Mouse (Mus musculus): ENCODE results near the gene Rap1a. TPM values are rescaled to one million over a fixed set of nuclear protein-coding genes. Genes with fewer than 3 reads are reported as not detected.

Gene Rap1a
- polyA plus RNA-seq, 1 experiment from 2014 or later, result 88.2 TPM

GRCm38 (mm10) chr3:105800156-105800674, 921 bp downstream of the Rap1a start:
- H3K27ac ChIP-seq (replicated peaks), result peak overlapping the region; percentile 92
- no peaks in the 10 kb centered on the region for H3K36me3 ChIP-seq
- H3K9me3 ChIP-seq (replicated peaks), result no peaks in the 10 kb centered on the region
- ATAC-seq (ENCODE audit: low FRiP score), result no peak
- H3K4me2 ChIP-seq, result peak overlapping the region; percentile 87
- H3K27me3 ChIP-seq (replicated peaks), result no peaks in the 10 kb centered on the region
- peaks cover 30% of the 10 kb centered on the region for H3K4me1 ChIP-seq
- WGBS, result under 1% methylated on average over 12 of the region's 12 CpGs
- peak overlapping the region; percentile 85 for H3K9ac ChIP-seq (replicated peaks)
- H3K4me3 ChIP-seq (replicated peaks), result peak overlapping the region; percentile 67

DNA sequence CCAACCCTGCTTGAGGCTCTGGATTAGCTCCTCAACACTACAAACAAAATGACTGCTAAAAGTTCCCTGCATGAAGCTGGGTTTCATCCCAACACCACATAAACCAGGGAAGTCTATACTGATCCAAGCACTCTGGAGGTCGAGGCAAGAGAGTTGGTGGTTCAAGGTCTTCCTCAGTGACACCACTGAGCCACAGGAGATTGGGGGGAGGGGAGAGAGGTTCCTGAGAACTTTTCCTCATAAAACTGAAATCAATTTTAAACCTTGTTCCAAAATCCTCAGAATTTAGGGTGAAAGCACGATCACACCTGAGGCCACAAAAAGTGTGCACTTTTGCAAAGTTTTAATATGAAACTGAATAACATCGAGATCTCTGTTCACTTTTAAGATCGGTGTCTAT, 1.8 kb downstream of the Rap1a start:
- WGBS, result 78% methylated on average over 4 of the region's 4 CpGs
- no peak overlapping the region; the same call in 1 of the 2 replicates for H3K4me3 ChIP-seq (replicated peaks)

GRCm38 (mm10) chr3:105798770-105799169, 2.4 kb downstream of the Rap1a start:
- whole genome bisulfite sequencing, result 87% methylated on average over 2 of the region's 2 CpGs
- H3K4me2 ChIP-seq, result 0 out of 2 replicates have a peak overlapping the region, but pooled peaks have one; percentile 13

More for the DNA sequence above, 1.8 kb downstream of the Rap1a start:
- no peak overlapping the region for H3K27ac ChIP-seq (replicated peaks)
- H3K27me3 ChIP-seq (replicated peaks), result no peaks in the 10 kb centered on the region
- H3K4me2 ChIP-seq, result peak overlapping the region; percentile 26
- no peak for ATAC-seq (ENCODE audit: low FRiP score)
- H3K4me1 ChIP-seq, result peaks cover 30% of the 10 kb centered on the region
- no peaks in the 10 kb centered on the region for H3K36me3 ChIP-seq
- no peaks in the 10 kb centered on the region for H3K9me3 ChIP-seq (replicated peaks)
- H3K9ac ChIP-seq (replicated peaks), result no peak overlapping the region

DNA sequence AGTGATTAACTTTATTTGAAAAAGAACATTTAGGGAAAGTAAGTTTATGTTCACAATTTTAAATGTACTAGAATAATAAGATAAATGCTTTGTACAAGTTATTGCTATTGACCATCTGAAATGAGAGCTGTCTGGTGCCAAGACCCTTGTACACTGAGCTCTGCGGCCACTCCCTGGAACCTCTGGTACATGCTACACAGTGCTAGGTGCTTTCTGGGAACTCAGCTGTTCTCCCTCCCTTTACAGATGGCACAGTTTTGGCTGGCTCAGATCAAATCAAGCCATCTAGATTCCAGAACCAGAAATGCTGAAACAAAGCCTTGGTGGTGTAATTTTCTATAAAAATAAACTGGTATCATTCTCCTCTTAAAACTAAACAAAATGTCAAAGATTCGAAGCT, 3.7 kb downstream of the Rap1a start:
- Histone ChIP-seq H3K9ac (replicated peaks) (no peak overlapping the region), H3K27me3 (replicated peaks) (no peaks in the 10 kb centered on the region), H3K36me3 (no peaks in the 10 kb centered on the region), H3K4me2 (no peak overlapping the region), H3K9me3 (replicated peaks) (no peaks in the 10 kb centered on the region), H3K27ac (replicated peaks) (no peak overlapping the region), H3K4me1 (peaks cover 30% of the 10 kb centered on the region), H3K4me3 (replicated peaks) (no peak overlapping the region)
- 78% methylated on average over 2 of the region's 2 CpGs for WGBS
- ATAC-seq (ENCODE audit: low FRiP score), result no peak

More at GRCm38 (mm10) chr3:105798770-105799169, 2.4 kb downstream of the Rap1a start:
- Histone ChIP-seq H3K36me3 (no peaks in the 10 kb centered on the region), H3K27ac (replicated peaks) (no peak overlapping the region), H3K9me3 (replicated peaks) (no peaks in the 10 kb centered on the region), H3K27me3 (replicated peaks) (no peaks in the 10 kb centered on the region), H3K9ac (replicated peaks) (no peak overlapping the region), H3K4me1 (peaks cover 30% of the 10 kb centered on the region), H3K4me3 (replicated peaks) (no peak overlapping the region)
- no peak for ATAC-seq (ENCODE audit: low FRiP score)

- Histone ChIP-seq H3K27ac (replicated peaks) (no peak overlapping the region), H3K4me2 (no peak overlapping the region), H3K27me3 (replicated peaks) (no peaks in the 10 kb centered on the region), H3K4me3 (replicated peaks) (no peak overlapping the region), H3K9ac (replicated peaks) (no peak overlapping the region), H3K4me1 (peaks cover 29% of the 10 kb centered on the region), H3K36me3 (no peaks in the 10 kb centered on the region), H3K9me3 (replicated peaks) (no peaks in the 10 kb centered on the region)
- ATAC-seq (ENCODE audit: low FRiP score), result no peak
- WGBS, result 75% methylated on average over 4 of the region's 4 CpGs
These were observed 4.4 kb downstream of the Rap1a start for GRCm38 (mm10) chr3:105796761-105797160.

- WGBS, result 90% methylated on average over 1 of the region's 1 CpGs
- ATAC-seq (ENCODE audit: low FRiP score), result no peak
- H3K27ac ChIP-seq (replicated peaks), result no peak overlapping the region
- no peaks in the 10 kb centered on the region for H3K27me3 ChIP-seq (replicated peaks)
- no peak overlapping the region for H3K4me3 ChIP-seq (replicated peaks)
- H3K9ac ChIP-seq (replicated peaks), result no peak overlapping the region
- no peaks in the 10 kb centered on the region for H3K9me3 ChIP-seq (replicated peaks)
- peaks cover 12% of the 10 kb centered on the region for H3K4me1 ChIP-seq
- H3K4me2 ChIP-seq, result no peak overlapping the region
- no peaks in the 10 kb centered on the region for H3K36me3 ChIP-seq
These were observed 6.8 kb downstream of the Rap1a start for GRCm38 (mm10) chr3:105794309-105794708.

DNA sequence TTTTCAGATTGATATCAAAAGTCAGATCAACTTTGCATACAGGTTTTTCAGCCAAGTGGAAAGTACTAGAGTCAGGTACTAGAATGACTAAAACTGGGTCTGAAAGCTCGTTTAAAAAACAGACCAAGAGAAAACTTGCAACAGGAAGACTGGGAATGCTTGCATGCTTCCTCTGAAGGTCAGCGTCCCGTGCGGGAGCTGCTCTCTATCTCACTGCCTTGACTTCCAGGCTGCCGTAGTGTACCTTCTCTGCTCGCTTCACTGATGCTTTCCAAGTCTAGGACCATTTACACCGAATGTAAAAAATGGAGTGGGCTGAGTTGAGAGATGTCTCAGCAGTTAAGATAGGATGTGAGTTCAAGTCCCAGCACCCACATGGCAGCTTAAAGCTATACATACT, 8.8 kb downstream of the Rap1a start:
- Histone ChIP-seq H3K4me1 (no peaks in the 10 kb centered on the region), H3K27me3 (replicated peaks) (no peaks in the 10 kb centered on the region), H3K4me3 (replicated peaks) (no peak overlapping the region), H3K9ac (replicated peaks) (no peak overlapping the region), H3K4me2 (no peak overlapping the region), H3K36me3 (no peaks in the 10 kb centered on the region), H3K9me3 (replicated peaks) (no peaks in the 10 kb centered on the region), H3K27ac (replicated peaks) (no peak overlapping the region)
- 98% methylated on average over 7 of the region's 7 CpGs for WGBS
- ATAC-seq (ENCODE audit: low FRiP score), result no peak

GRCm38 (mm10) chr3:105791129-105791528, 10.0 kb downstream of the Rap1a start:
- H3K27me3 ChIP-seq (replicated peaks), result no peaks in the 10 kb centered on the region
- 96% methylated on average over 2 of the region's 2 CpGs for WGBS
- no peak for ATAC-seq (ENCODE audit: low FRiP score)
- H3K9ac ChIP-seq (replicated peaks), result no peak overlapping the region
- no peak overlapping the region for H3K27ac ChIP-seq (replicated peaks)
- no peaks in the 10 kb centered on the region for H3K9me3 ChIP-seq (replicated peaks)
- no peaks in the 10 kb centered on the region for H3K4me1 ChIP-seq
- no peaks in the 10 kb centered on the region for H3K36me3 ChIP-seq
- H3K4me2 ChIP-seq, result no peak overlapping the region
- H3K4me3 ChIP-seq (replicated peaks), result no peak overlapping the region

- WGBS, result 97% methylated on average over 1 of the region's 1 CpGs
- Histone ChIP-seq H3K36me3 (no peaks in the 10 kb centered on the region), H3K27me3 (replicated peaks) (no peaks in the 10 kb centered on the region), H3K4me2 (no peak overlapping the region), H3K9me3 (replicated peaks) (no peaks in the 10 kb centered on the region), H3K4me3 (replicated peaks) (no peak overlapping the region), H3K4me1 (no peaks in the 10 kb centered on the region), H3K9ac (replicated peaks) (no peak overlapping the region), H3K27ac (replicated peaks) (no peak overlapping the region)
- ATAC-seq (ENCODE audit: low FRiP score), result no peak
These were observed 10.8 kb downstream of the Rap1a start for GRCm38 (mm10) chr3:105790338-105790737.

GRCm38 (mm10) chr3:105789776-105790175, 11.4 kb downstream of the Rap1a start:
- H3K27me3 ChIP-seq (replicated peaks), result no peaks in the 10 kb centered on the region
- H3K9ac ChIP-seq (replicated peaks), result no peak overlapping the region
- no peaks in the 10 kb centered on the region for H3K36me3 ChIP-seq
- no peak overlapping the region for H3K4me2 ChIP-seq
- no peaks in the 10 kb centered on the region for H3K9me3 ChIP-seq (replicated peaks)
- H3K27ac ChIP-seq (replicated peaks), result no peak overlapping the region
- WGBS, result 94% methylated on average over 1 of the region's 1 CpGs
- ATAC-seq (ENCODE audit: low FRiP score), result no peak
- H3K4me3 ChIP-seq (replicated peaks), result no peak overlapping the region
- no peaks in the 10 kb centered on the region for H3K4me1 ChIP-seq

DNA sequence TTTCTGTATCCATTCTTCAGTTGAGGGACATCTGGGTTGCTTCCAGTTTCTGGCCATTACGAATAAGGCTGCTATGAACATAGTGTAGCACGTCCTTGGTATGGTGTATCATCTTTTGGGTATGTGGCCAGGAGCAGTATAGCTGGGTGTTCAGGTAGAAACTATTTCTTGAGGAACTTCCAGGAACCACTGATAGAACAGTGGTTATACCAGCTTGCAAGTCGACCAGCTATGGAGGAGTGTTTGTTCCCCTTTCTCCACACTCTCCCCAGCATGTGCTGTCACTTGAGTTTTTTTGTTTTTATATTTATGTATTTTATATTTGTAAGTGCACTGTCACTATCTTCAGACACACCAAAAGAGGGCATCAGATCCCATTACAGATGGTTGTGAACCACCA, 13.8 kb downstream of the Rap1a start:
- no peaks in the 10 kb centered on the region for H3K9me3 ChIP-seq (replicated peaks)
- H3K27me3 ChIP-seq (replicated peaks), result no peaks in the 10 kb centered on the region
- no peaks in the 10 kb centered on the region for H3K36me3 ChIP-seq
- no peak overlapping the region for H3K27ac ChIP-seq (replicated peaks)
- no peak overlapping the region for H3K4me2 ChIP-seq
- H3K9ac ChIP-seq (replicated peaks), result no peak overlapping the region
- 0 out of 2 replicates have a peak, but pooled peaks cover 3% of the 10 kb centered on the region for H3K4me1 ChIP-seq
- H3K4me3 ChIP-seq (replicated peaks), result no peak overlapping the region
- ATAC-seq (ENCODE audit: low FRiP score), result no peak
- WGBS, result 98% methylated on average over 3 of the region's 3 CpGs

DNA sequence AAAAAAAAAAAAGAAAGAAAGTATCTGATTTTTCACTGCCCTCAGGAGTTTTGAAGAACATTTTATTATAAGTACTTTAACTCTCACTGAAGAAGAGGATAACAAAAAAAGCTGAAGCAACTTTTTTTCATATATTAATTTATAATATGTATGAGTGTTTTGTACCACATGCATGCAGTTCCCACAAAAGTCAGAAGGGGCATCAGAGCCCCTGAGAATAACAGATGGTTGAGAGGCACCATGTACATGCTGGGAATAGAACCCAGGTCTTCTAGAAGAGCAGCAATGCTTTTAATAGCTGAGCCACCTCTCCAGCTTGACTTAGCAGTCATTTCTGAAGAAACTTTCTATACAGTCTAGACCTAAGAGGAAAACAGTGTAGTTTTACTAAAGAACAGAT, 15.3 kb downstream of the Rap1a start:
- Histone ChIP-seq H3K36me3 (no peaks in the 10 kb centered on the region), H3K4me1 (0 out of 2 replicates have a peak, but pooled peaks cover 4% of the 10 kb centered on the region), H3K9me3 (replicated peaks) (no peaks in the 10 kb centered on the region), H3K9ac (replicated peaks) (no peak overlapping the region), H3K27me3 (replicated peaks) (no peaks in the 10 kb centered on the region), H3K4me2 (no peak overlapping the region), H3K27ac (replicated peaks) (no peak overlapping the region), H3K4me3 (replicated peaks) (no peak overlapping the region)
- ATAC-seq (ENCODE audit: low FRiP score), result no peak
